Mouse (Mus musculus) C2C12 (cell line): ENCODE measurements around the gene Ccdc125.

ENCODE experiments used
- CTCF ChIP-seq: IDR thresholded peaks from one replicate; pipeline ENCODE4 v1.5.1; 2011; ENCODE audit not compliant: control insufficient read depth, insufficient read depth, insufficient read length
- FOSL1 ChIP-seq: IDR thresholded peaks from one replicate; pipeline ENCODE4 v1.8.0; 2011; ENCODE audit warnings: mild to moderate bottlenecking, low read length; ENCODE audit not compliant: poor library complexity, insufficient read depth, severe bottlenecking
- MYOD1 ChIP-seq: IDR thresholded peaks from one replicate; pipeline ENCODE4 v1.6.1; 2011; ENCODE audit warnings: low read depth; ENCODE audit not compliant: control insufficient read depth, insufficient read length

DNA sequence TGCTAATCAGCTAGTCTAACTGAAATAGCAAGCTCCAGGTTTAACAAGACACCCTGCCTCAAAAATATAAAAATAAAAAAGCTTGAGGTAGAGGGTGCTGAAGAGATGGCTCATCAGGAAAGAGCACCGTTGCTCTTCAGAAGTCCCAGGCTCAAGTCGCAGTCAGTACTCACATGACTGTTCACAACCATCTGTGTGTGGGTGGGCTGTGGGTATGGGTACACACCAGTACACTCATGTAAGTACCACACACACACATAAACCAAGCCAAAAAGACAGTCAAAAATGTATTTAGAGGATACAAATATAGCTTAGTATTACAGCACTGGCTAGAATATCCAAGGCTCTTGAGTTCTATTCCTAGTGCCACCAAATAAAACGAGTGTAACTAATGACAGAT, 76.6 kb downstream of the Ccdc125 start:
- no peak for TF ChIP-seq CTCF
- no peak for TF ChIP-seq MYOD1
- no peak for TF ChIP-seq FOSL1
